33 mouse cellular contexts compared by ENCODE assay signal in the genomic region with DNA sequence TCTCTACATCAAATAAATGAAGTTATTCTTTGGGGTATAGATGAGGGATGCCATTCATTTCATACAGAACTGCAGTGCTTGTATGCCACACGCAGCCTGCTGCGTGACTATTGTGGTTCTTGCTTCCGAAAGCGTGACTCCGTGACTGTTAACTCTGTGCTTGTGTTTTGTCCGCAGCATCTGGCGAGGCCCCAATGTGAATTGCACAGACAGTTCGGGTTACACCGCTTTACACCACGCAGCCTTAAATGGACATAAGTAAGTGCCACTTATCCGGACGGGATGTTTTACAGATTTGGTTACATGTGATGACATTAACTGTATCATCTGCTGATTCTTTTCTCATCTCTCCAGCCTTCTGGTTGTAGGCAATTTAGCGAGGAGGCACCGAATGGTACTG.
A peak's percentile ranks its signal among the peaks of the same experiment; 100 is the strongest.
DNase-seq lines count a peak whose midpoint lies in the region; ATAC-seq lines count a peak whose summit lies in the region.
"Had no signal": no experiment of that assay in that cellular context is flagged by ENCODE, and none has a peak within 500 bp of the region (broad histone marks: within the 10 kb centered on the region; RNA-seq: fewer than 3 reads in every experiment).

No protein-coding gene starts in this region.

- no peak for ATAC-seq in midbrain, embryonic 14.5 days (ENCODE audit: low FRiP score, low TSS enrichment)
- ATAC-seq in midbrain, embryonic 16.5 days, result no peak
- peak; percentile 62; the same call in 1 of the 2 replicates for ATAC-seq in embryonic facial prominence, embryonic 14.5 days (ENCODE audit: low read depth)
- no peak for ATAC-seq in heart, embryonic 11.5 days (replicated peaks; ENCODE audit: insufficient number of reproducible peaks, low FRiP score, low TSS enrichment)
- ATAC-seq: forebrain, embryonic 13.5 days; forebrain, postnatal 0 days; hindbrain, embryonic 16.5 days; intestine, embryonic 15.5 days; Patski had no signal

- H3K27ac ChIP-seq in midbrain, embryonic 14.5 days (replicated peaks; ENCODE audit: low read depth, low read length), result no peak overlapping the region
- no peak overlapping the region for H3K27ac ChIP-seq in midbrain, embryonic 16.5 days (ENCODE audit: low read length)
- no peak overlapping the region for H3K27ac ChIP-seq in embryonic facial prominence, embryonic 14.5 days (replicated peaks; ENCODE audit: low read depth, low read length)
- H3K27ac ChIP-seq in heart, embryonic 11.5 days (ENCODE audit: low read depth, low read length), result no peak overlapping the region
- H3K27ac ChIP-seq: embryonic facial prominence, embryonic 12.5 days; forebrain, embryonic 10.5 days; forebrain, embryonic 13.5 days; heart, embryonic 15.5 days; hindbrain, embryonic 10.5 days; hindbrain, embryonic 13.5 days; intestine, embryonic 15.5 days had no signal

- H3K4me3 ChIP-seq in midbrain, embryonic 14.5 days (replicated peaks; ENCODE audit: low read depth, low read length), result no peak overlapping the region
- H3K4me3 ChIP-seq in midbrain, embryonic 16.5 days (ENCODE audit: low read depth, low read length), result no peak overlapping the region
- H3K4me3 ChIP-seq in embryonic facial prominence, embryonic 14.5 days (ENCODE audit: low read depth, low read length), result no peak overlapping the region
- H3K4me3 ChIP-seq in heart, embryonic 11.5 days (ENCODE audit: low read depth, low read length), result no peak overlapping the region
- H3K4me3 ChIP-seq: embryonic facial prominence, embryonic 12.5 days; forebrain, embryonic 10.5 days; forebrain, embryonic 13.5 days; heart, embryonic 12.5 days; heart, embryonic 15.5 days; hindbrain, embryonic 10.5 days; hindbrain, embryonic 13.5 days; intestine, embryonic 15.5 days had no signal

- 83% methylated on average over 14 of the region's 14 CpGs for WGBS in midbrain, embryonic 14.5 days
- WGBS in midbrain, embryonic 16.5 days, result 83% methylated on average over 14 of the region's 14 CpGs
- WGBS in embryonic facial prominence, embryonic 14.5 days, result 42% methylated on average over 14 of the region's 14 CpGs
- WGBS in heart, embryonic 11.5 days (ENCODE audit: insufficient replicate concordance), result 75% methylated on average over 14 of the region's 14 CpGs

- H3K9ac ChIP-seq in midbrain, embryonic 14.5 days (replicated peaks; ENCODE audit: low read length), result no peak overlapping the region
- H3K9ac ChIP-seq in midbrain, embryonic 16.5 days (ENCODE audit: low read depth, low read length), result no peak overlapping the region
- no peak overlapping the region for H3K9ac ChIP-seq in embryonic facial prominence, embryonic 14.5 days (ENCODE audit: low read depth, low read length)
- no peak overlapping the region for H3K9ac ChIP-seq in heart, embryonic 11.5 days (ENCODE audit: low read depth, low read length)
- H3K9ac ChIP-seq: embryonic facial prominence, embryonic 12.5 days; forebrain, embryonic 13.5 days; forebrain, postnatal 0 days; heart, embryonic 12.5 days; heart, embryonic 15.5 days; hindbrain, embryonic 13.5 days; intestine, embryonic 15.5 days had no signal

- H3K9me3 ChIP-seq in midbrain, embryonic 14.5 days (ENCODE audit: control insufficient read depth, low read length), result no peaks in the 10 kb centered on the region
- H3K9me3 ChIP-seq in midbrain, embryonic 16.5 days (replicated peaks; ENCODE audit: control insufficient read depth, low read length, poor library complexity, severe bottlenecking), result no peaks in the 10 kb centered on the region
- no peaks in the 10 kb centered on the region for H3K9me3 ChIP-seq in embryonic facial prominence, embryonic 14.5 days (ENCODE audit: control insufficient read depth, low read length)
- H3K9me3 ChIP-seq in heart, embryonic 11.5 days (replicated peaks; ENCODE audit: control insufficient read depth, low read length), result no peaks in the 10 kb centered on the region
- H3K9me3 ChIP-seq: embryonic facial prominence, embryonic 12.5 days; forebrain, embryonic 10.5 days; forebrain, embryonic 13.5 days; G1E; heart, embryonic 12.5 days; heart, embryonic 15.5 days; hindbrain, embryonic 10.5 days; hindbrain, embryonic 13.5 days; intestine, embryonic 15.5 days had no signal

- no peak overlapping the region for H3K4me2 ChIP-seq in midbrain, embryonic 14.5 days (ENCODE audit: low read length)
- no peak overlapping the region for H3K4me2 ChIP-seq in midbrain, embryonic 16.5 days (ENCODE audit: low read length)
- H3K4me2 ChIP-seq in embryonic facial prominence, embryonic 14.5 days (ENCODE audit: low read depth, low read length), result no peak overlapping the region
- no peak overlapping the region for H3K4me2 ChIP-seq in heart, embryonic 11.5 days
- H3K4me2 ChIP-seq: embryonic facial prominence, embryonic 12.5 days; forebrain, embryonic 13.5 days; heart, embryonic 12.5 days; heart, embryonic 15.5 days; hindbrain, embryonic 13.5 days; intestine, embryonic 15.5 days had no signal

- H3K27me3 ChIP-seq in midbrain, embryonic 14.5 days (ENCODE audit: control insufficient read depth, insufficient read depth, low read length), result no peaks in the 10 kb centered on the region
- H3K27me3 ChIP-seq in midbrain, embryonic 16.5 days (ENCODE audit: control insufficient read depth, insufficient read depth, low read depth, low read length), result no peaks in the 10 kb centered on the region
- H3K27me3 ChIP-seq in embryonic facial prominence, embryonic 14.5 days (replicated peaks; ENCODE audit: control insufficient read depth, insufficient read depth, low read length), result no peaks in the 10 kb centered on the region
- H3K27me3 ChIP-seq in heart, embryonic 11.5 days (ENCODE audit: control insufficient read depth, insufficient read depth, low read length), result no peaks in the 10 kb centered on the region
- H3K27me3 ChIP-seq: CH12.LX; embryonic facial prominence, embryonic 12.5 days; forebrain, embryonic 13.5 days; heart, embryonic 12.5 days; heart, embryonic 15.5 days; hindbrain, embryonic 13.5 days; intestine, embryonic 15.5 days; Patski had no signal

- peak; percentile 15 for DNase-seq in embryo, embryonic 11 days
- DNase-seq in embryo, embryonic 9.5 days (ENCODE audit: extremely low spot score), result no peak
- peak; percentile 9 for DNase-seq in midbrain, embryonic 14.5 days
- peak; percentile 39 for DNase-seq in embryonic facial prominence, embryonic 14.5 days (ENCODE audit: low spot score)
- DNase-seq in ovary, adult 18-20 months (ENCODE audit: low spot score), result no peak
- DNase-seq: adrenal gland, postnatal 10 days; adrenal gland, postnatal 36 days; B cell, adult 2 months; cerebellum, adult 11 months; cerebellum, adult 2 months; cerebellum, adult 9-11 months; cerebellum, postnatal 25 days; forebrain, postnatal 0 days; gastrocnemius, postnatal 10 days; gastrocnemius, postnatal 36 days; heart, adult 11 months; heart, postnatal 10 days; heart, postnatal 36 days; kidney, adult 11 months had no signal

- no peaks in the 10 kb centered on the region for H3K36me3 ChIP-seq in midbrain, embryonic 14.5 days (ENCODE audit: control insufficient read depth, insufficient read depth, low read length)
- no peaks in the 10 kb centered on the region for H3K36me3 ChIP-seq in midbrain, embryonic 16.5 days (ENCODE audit: control insufficient read depth, insufficient read depth, low read length)
- no peaks in the 10 kb centered on the region for H3K36me3 ChIP-seq in embryonic facial prominence, embryonic 14.5 days (ENCODE audit: control insufficient read depth, insufficient read depth, low read length)
- no peaks in the 10 kb centered on the region for H3K36me3 ChIP-seq in heart, embryonic 11.5 days (ENCODE audit: control insufficient read depth, insufficient read depth, low read length)
- H3K36me3 ChIP-seq: embryonic facial prominence, embryonic 12.5 days; forebrain, embryonic 10.5 days; G1E; heart, embryonic 12.5 days; heart, embryonic 15.5 days; hindbrain, embryonic 10.5 days; hindbrain, embryonic 13.5 days; intestine, embryonic 15.5 days had no signal

- H3K4me1 ChIP-seq in midbrain, embryonic 14.5 days (ENCODE audit: control insufficient read depth, insufficient read depth, low read length), result no peaks in the 10 kb centered on the region
- H3K4me1 ChIP-seq in midbrain, embryonic 16.5 days (ENCODE audit: control insufficient read depth, insufficient read depth, low read length), result no peaks in the 10 kb centered on the region
- H3K4me1 ChIP-seq in embryonic facial prominence, embryonic 14.5 days (ENCODE audit: control insufficient read depth, insufficient read depth, low read length), result no peaks in the 10 kb centered on the region
- H3K4me1 ChIP-seq in heart, embryonic 11.5 days (ENCODE audit: control insufficient read depth, insufficient read depth, low read length), result no peaks in the 10 kb centered on the region
- H3K4me1 ChIP-seq: embryonic facial prominence, embryonic 12.5 days; forebrain, embryonic 10.5 days; forebrain, embryonic 13.5 days; heart, embryonic 12.5 days; heart, embryonic 15.5 days; hindbrain, embryonic 10.5 days; hindbrain, embryonic 13.5 days; intestine, embryonic 15.5 days had no signal

Comparison
In these comparisons a context has a peak if more than half of its experiments do, and no peak if none do; other contexts are left out.
1. DNase-seq: peak in embryo, embryonic 11 days (single experiment), midbrain, embryonic 14.5 days (single experiment) and embryonic facial prominence, embryonic 14.5 days (single experiment); none in embryo, embryonic 9.5 days (single experiment) and ovary, adult 18-20 months (single experiment).